Mouse (Mus musculus) stomach, embryonic 16.5 days (tissue): ENCODE measurements around the gene Klhl3. TPM values are rescaled to one million over a fixed set of nuclear protein-coding genes. Genes with fewer than 3 reads are reported as not detected.

Source experiments
- ATAC-seq: fragments of 200-750 bp; cut with Nextera tagmentation; 2 replicates; pipeline ENCODE4 v1.8.0; 2017; ENCODE audit warnings: moderate number of reproducible peaks, moderate TSS enrichment; ENCODE audit not compliant: insufficient read depth, low FRiP score
- H3K27ac ChIP-seq: fragments of 300-500 bp; sonication (generic); 2 replicates; pipeline ENCODE4 v1.5.1; 2014; ENCODE audit warnings: low read length
- H3K27me3 ChIP-seq: fragments of 300-500 bp; sonication (generic); 2 replicates; pipeline ENCODE4 v1.6.1; 2014; ENCODE audit warnings: low read length, control low read depth, mixed read lengths; ENCODE audit not compliant: control insufficient read depth, insufficient read depth
- H3K36me3 ChIP-seq: fragments of 300-500 bp; sonication (generic); 2 replicates; pipeline ENCODE4 v1.6.1; 2014; ENCODE audit warnings: low read length; ENCODE audit not compliant: control insufficient read depth, insufficient read depth
- H3K4me1 ChIP-seq: fragments of 300-500 bp; sonication (generic); 2 replicates; pipeline ENCODE4 v1.6.1; 2014; ENCODE audit warnings: low read length, control low read depth, mixed read lengths; ENCODE audit not compliant: control insufficient read depth, insufficient read depth
- H3K4me2 ChIP-seq: fragments of 300-500 bp; sonication (generic); 2 replicates; pipeline ENCODE4 v1.6.1; 2014; ENCODE audit warnings: low read depth, low read length, mixed read lengths
- H3K4me3 ChIP-seq: fragments of 300-500 bp; sonication (generic); replicated peaks from 2 replicates; pipeline ENCODE4 v1.5.1; 2014; ENCODE audit warnings: mild to moderate bottlenecking, low read length
- H3K9ac ChIP-seq: fragments of 300-500 bp; sonication (generic); 2 replicates; pipeline ENCODE4 v1.6.1; 2014; ENCODE audit warnings: low read length
- H3K9me3 ChIP-seq: fragments of 300-500 bp; sonication (generic); replicated peaks from 2 replicates; pipeline ENCODE4 v1.6.1; 2016; ENCODE audit warnings: low read length, control low read depth; ENCODE audit not compliant: control insufficient read depth
- WGBS: fragments of 180-500 bp; shearing (Covaris S2); extraction: QIAGEN DNeasy Blood & Tissue Kit; methylation state at CpG from one replicate; pipeline ENCODE4 v1.1.7; 2014; 5-methylcytosine and 5-hydroxymethylcytosine counted together
- polyA plus RNA-seq: library from polyadenylated mRNA; unstranded; fragments of >200 nt; fragmentation: Nextera tagmentation; extraction: Ambion mirVana; gene quantifications from 2 replicates; pipeline ENCODE4 v1.2.1, GENCODE M21; 2015

The Klhl3 gene
- polyA plus RNA-seq, 1 experiment from 2014 or later, result 2.9 TPM

DNA sequence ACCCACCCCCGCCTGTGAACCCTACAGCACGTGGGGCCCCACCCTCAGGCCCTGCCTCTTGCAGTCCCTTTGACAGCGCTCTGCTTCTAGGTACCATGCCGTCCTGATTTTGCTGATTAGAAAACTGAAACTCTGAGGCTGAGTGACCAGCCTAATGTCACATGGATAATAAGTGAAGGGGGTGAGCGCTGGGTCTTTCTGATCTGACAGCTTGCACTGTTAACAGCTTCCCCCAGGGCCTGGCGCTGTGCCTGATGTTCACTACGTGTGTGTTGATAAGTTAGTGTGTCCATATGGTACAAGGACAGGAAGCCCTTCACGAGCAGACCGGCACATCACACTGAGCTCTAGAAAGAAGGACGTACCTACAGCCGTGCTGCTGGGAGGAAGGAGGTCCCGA lies 130.1 kb downstream of the Klhl3 start:
- peak; percentile 64 for ATAC-seq
- Histone ChIP-seq H3K4me3 (no peak overlapping the region), H3K4me1 (peaks cover 18% of the 10 kb centered on the region), H3K9me3 (no peaks in the 10 kb centered on the region), H3K4me2 (no peak overlapping the region), H3K27ac (no peak overlapping the region), H3K9ac (no peak overlapping the region), H3K27me3 (no peaks in the 10 kb centered on the region), H3K36me3 (no peaks in the 10 kb centered on the region)
- 42% methylated on average over 11 of the region's 12 CpGs for WGBS

DNA sequence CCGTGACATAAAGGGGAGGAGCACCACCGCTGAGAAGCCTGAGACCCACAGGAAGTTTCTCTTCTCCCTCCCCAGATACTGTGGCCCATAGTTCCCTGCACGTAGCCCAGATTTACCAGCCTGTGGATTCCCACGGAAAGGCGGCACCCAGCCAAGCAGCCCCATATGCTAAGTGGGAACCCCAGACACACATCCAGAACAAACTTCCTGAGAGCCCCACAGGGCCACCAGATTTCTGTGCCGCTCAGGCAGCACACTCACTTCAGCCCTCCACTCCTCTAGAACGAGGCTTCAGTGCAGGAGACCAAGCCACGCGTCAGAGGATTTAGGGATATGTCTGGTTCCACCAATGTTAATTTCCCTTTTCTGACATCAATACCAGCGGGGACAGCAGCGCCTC lies 130.5 kb downstream of the Klhl3 start:
- H3K27me3 ChIP-seq, result no peaks in the 10 kb centered on the region
- H3K36me3 ChIP-seq, result no peaks in the 10 kb centered on the region
- H3K27ac ChIP-seq, result no peak overlapping the region
- no peak overlapping the region for H3K9ac ChIP-seq
- WGBS, result 57% methylated on average over 11 of the region's 11 CpGs
- no peaks in the 10 kb centered on the region for H3K9me3 ChIP-seq
- ATAC-seq, result no peak
- no peak overlapping the region for H3K4me2 ChIP-seq
- H3K4me3 ChIP-seq, result no peak overlapping the region
- H3K4me1 ChIP-seq, result peaks cover 18% of the 10 kb centered on the region

DNA sequence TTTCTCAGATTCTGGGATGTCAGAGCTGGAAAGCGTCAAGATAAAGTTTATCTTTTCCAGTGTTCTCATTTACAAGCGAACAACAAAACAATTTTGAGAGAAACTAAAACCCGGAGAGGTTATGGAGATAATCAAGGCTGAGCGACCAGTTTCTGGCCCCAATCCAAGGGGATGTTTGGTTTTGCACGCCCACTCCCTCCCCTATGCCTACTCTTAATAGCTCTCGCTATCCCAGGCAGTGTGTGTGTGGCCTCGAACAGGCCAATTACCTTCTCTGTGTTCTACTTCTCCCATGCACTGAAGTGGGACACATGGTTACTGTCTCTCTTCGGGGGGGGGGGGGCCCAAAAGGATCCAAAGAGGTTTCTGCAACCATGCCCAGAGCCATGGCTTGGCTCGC lies 132.7 kb downstream of the Klhl3 start:
- Histone ChIP-seq H3K9me3 (no peaks in the 10 kb centered on the region), H3K27ac (no peak overlapping the region), H3K4me2 (no peak overlapping the region), H3K27me3 (no peaks in the 10 kb centered on the region), H3K9ac (no peak overlapping the region), H3K4me1 (peaks cover 18% of the 10 kb centered on the region), H3K4me3 (no peak overlapping the region), H3K36me3 (no peaks in the 10 kb centered on the region)
- WGBS, result 22% methylated on average over 9 of the region's 9 CpGs
- no peak for ATAC-seq

DNA sequence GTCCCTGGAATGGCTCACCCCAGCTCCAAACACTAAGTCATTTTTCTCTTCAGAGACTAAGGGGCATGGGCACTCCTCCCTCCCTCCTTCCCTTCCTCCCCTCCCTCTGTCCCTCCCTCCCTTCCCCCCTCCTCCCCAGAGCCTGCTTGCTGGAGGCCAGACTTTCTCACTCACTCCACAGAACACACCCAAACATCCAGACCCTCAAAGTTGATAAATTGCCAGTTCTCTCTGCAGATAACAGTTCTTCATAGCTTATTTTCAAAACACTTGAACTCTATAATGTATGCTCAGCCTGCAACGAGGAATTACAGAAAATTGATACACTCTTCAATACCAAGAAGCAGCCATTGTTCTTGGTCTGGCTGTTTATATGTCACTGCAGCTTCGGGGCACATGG lies 133.3 kb downstream of the Klhl3 start:
- H3K9me3 ChIP-seq, result no peaks in the 10 kb centered on the region
- no peak for ATAC-seq
- H3K36me3 ChIP-seq, result no peaks in the 10 kb centered on the region
- no peak overlapping the region for H3K27ac ChIP-seq
- H3K4me2 ChIP-seq, result no peak overlapping the region
- H3K27me3 ChIP-seq, result no peaks in the 10 kb centered on the region
- H3K4me1 ChIP-seq, result peaks cover 18% of the 10 kb centered on the region
- no peak overlapping the region for H3K9ac ChIP-seq
- WGBS, result 19% methylated on average over 2 of the region's 2 CpGs
- no peak overlapping the region for H3K4me3 ChIP-seq

DNA sequence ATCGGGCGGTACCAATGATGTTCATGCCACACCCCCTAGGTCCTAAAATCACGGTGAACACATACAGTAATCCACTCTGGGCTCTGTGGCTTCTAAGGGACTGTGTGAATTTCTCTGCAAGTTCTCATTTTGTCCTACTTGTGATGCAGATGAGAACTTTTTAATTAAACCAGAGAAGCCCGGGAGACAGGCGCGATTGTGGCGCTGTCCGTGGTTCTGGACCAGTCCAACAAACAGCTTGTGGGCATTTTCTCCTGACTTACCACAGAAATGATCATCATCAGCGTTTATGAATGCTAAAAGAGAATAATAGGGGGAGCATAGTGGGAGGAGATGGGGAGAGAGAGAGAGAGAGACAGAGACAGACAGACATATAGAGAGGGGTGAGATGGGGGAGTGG lies 134.5 kb downstream of the Klhl3 start:
- WGBS, result 20% methylated on average over 9 of the region's 9 CpGs
- Histone ChIP-seq H3K9me3 (no peaks in the 10 kb centered on the region), H3K27me3 (no peaks in the 10 kb centered on the region), H3K36me3 (no peaks in the 10 kb centered on the region), H3K27ac (no peak overlapping the region), H3K4me2 (no peak overlapping the region), H3K4me3 (no peak overlapping the region), H3K4me1 (peaks cover 18% of the 10 kb centered on the region), H3K9ac (no peak overlapping the region)
- no peak for ATAC-seq

DNA sequence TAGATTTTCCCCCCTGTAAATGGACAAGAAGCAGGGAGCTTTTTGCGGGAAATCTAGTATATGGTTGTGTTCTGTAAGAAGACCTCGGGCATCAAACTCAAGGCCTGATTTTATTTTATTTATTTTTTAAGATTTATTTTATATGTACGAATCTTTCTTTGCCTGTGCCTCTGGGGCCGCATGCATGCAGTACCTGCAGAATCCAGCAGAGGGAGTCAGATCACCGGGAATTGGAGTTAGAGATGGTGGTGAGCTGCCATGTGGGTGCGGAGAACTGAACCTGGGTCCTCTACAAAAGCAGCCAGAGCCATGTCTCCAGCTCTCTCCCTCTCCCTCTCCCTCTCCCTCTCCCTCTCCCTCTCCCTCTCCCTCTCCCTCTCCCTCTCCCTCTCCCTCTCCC lies 135.7 kb downstream of the Klhl3 start:
- Histone ChIP-seq H3K4me2 (no peak overlapping the region), H3K4me3 (no peak overlapping the region), H3K36me3 (no peaks in the 10 kb centered on the region), H3K9me3 (no peaks in the 10 kb centered on the region), H3K4me1 (peaks cover 9% of the 10 kb centered on the region), H3K9ac (no peak overlapping the region), H3K27me3 (no peaks in the 10 kb centered on the region), H3K27ac (no peak overlapping the region)
- WGBS, result 81% methylated on average over 6 of the region's 6 CpGs
- ATAC-seq, result no peak

DNA sequence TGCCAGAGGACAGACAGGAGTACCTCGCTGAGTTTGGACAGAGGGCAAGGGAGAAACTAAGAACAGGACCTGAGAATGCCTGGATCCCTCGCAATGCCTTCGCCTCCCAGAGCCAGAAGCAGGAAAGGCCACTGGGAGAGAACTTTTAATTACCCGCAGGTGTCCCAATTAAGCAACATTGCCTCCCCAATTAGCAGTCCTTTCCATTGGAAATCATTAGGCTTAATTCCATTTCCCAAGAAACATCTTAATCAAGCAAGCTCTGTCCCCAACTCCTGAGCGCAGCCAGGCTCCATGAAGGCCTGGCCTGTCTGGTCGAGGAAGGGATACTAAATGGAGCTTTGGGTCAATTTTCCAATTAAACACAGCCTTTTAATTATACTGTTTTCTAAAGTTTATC lies 147.7 kb downstream of the Klhl3 start:
- ATAC-seq, result no peak
- H3K4me1 ChIP-seq, result no peaks in the 10 kb centered on the region
- no peak overlapping the region for H3K4me3 ChIP-seq
- 83% methylated on average over 6 of the region's 6 CpGs for WGBS
- H3K4me2 ChIP-seq, result no peak overlapping the region
- H3K9ac ChIP-seq, result no peak overlapping the region
- no peaks in the 10 kb centered on the region for H3K27me3 ChIP-seq
- H3K27ac ChIP-seq, result no peak overlapping the region
- H3K36me3 ChIP-seq, result no peaks in the 10 kb centered on the region
- no peaks in the 10 kb centered on the region for H3K9me3 ChIP-seq

DNA sequence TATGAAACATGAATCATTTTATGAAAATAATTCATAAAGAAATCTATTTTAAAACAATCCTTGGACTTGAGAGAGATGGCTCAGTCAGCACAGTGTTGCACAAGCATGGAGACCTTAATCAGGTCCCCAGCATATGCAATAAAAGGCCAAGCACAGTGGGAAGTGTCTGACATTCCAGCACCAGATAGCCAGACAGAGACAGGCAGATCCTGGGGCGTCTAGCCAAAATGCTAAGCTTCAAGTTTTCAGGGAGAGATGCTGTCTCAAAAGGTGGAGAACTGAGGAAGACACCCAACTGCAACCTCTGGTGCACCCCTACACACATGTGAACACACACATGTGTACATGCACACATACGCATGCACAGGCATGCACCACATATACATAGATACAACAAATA lies 153.1 kb downstream of the Klhl3 start:
- H3K9ac ChIP-seq, result no peak overlapping the region
- ATAC-seq, result no peak

DNA sequence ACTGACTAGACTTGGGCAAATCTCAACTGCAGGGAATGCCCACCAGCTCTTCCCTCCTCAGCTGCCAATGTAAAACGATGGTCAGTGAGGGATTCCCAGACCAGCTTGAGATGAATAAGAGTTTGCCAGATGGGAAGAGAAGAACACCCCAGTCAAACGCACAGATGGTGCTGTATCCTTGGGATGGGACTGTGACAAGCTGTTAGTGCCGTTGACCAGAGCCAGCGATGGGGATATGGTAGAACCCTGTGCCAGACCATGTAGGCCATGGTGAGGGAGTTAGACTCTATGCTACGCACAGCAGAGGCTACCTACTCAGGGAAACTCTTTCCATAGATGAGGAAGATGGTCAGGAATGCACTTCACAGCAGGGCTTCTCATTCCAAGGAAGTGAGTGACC lies 153.6 kb downstream of the Klhl3 start:
- Histone ChIP-seq H3K36me3 (no peaks in the 10 kb centered on the region), H3K9me3 (no peaks in the 10 kb centered on the region), H3K4me1 (no peaks in the 10 kb centered on the region), H3K4me2 (no peak overlapping the region), H3K27ac (no peak overlapping the region), H3K4me3 (no peak overlapping the region), H3K9ac (no peak overlapping the region), H3K27me3 (no peaks in the 10 kb centered on the region)
- WGBS, result 81% methylated on average over 5 of the region's 5 CpGs
- ATAC-seq, result no peak

More for the DNA sequence above, 153.1 kb downstream of the Klhl3 start:
- Histone ChIP-seq H3K36me3 (no peaks in the 10 kb centered on the region), H3K4me2 (no peak overlapping the region), H3K4me1 (no peaks in the 10 kb centered on the region), H3K4me3 (no peak overlapping the region), H3K27ac (no peak overlapping the region), H3K9me3 (no peaks in the 10 kb centered on the region), H3K27me3 (no peaks in the 10 kb centered on the region)
- 73% methylated on average over 2 of the region's 2 CpGs for WGBS
